ENCODE assay signal across 25 mouse cellular contexts in the genomic region with DNA sequence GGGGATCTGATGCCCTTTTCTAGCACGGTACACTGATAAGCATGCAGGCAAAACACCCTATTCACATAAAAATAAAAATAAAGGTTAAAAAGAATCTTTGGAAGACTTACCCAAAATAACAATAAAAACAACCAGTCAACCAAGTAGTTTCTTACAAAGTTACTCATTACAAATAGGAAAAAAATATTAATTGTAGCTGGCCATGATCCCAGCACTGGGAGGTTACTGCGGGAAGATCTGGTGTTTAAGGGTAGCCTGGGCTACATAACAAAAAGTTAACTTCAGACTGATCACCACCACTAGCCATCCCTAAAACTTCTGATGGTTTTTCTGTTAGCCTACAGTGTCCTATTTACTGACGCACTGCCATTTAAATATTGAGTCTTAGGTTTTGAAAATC.
"Had no signal": no experiment of that assay in that cellular context is flagged by ENCODE, and none has a peak within 500 bp of the region (broad histone marks: within the 10 kb centered on the region; RNA-seq: fewer than 3 reads in every experiment).

No protein-coding gene starts in this region.

- H3K27ac ChIP-seq: heart, adult 2 months; heart, embryonic 13.5 days; heart, embryonic 15.5 days; hindbrain, embryonic 13.5 days; hindbrain, embryonic 15.5 days; hindbrain, postnatal 0 days; limb, embryonic 13.5 days; limb, embryonic 15.5 days; liver, embryonic 13.5 days; liver, embryonic 15.5 days had no signal

- H3K9me3 ChIP-seq: heart, embryonic 13.5 days; heart, embryonic 15.5 days; hindbrain, embryonic 13.5 days; hindbrain, embryonic 15.5 days; limb, embryonic 13.5 days; limb, embryonic 15.5 days; liver, embryonic 13.5 days; liver, embryonic 15.5 days had no signal

- H3K4me3 ChIP-seq: heart, adult 2 months; heart, embryonic 13.5 days; heart, embryonic 15.5 days; hindbrain, embryonic 13.5 days; hindbrain, embryonic 15.5 days; limb, embryonic 13.5 days; limb, embryonic 15.5 days; liver, embryonic 13.5 days; liver, embryonic 15.5 days had no signal

- H3K27me3 ChIP-seq: heart, embryonic 13.5 days; heart, embryonic 15.5 days; hindbrain, embryonic 13.5 days; hindbrain, embryonic 15.5 days; limb, embryonic 15.5 days had no signal

- H3K9ac ChIP-seq: forebrain, postnatal 0 days; heart, embryonic 13.5 days; heart, embryonic 15.5 days; hindbrain, embryonic 13.5 days; hindbrain, embryonic 15.5 days; limb, embryonic 13.5 days; limb, embryonic 15.5 days; liver, embryonic 13.5 days; liver, embryonic 15.5 days had no signal

- H3K4me2 ChIP-seq: heart, embryonic 11.5 days; heart, embryonic 13.5 days; heart, embryonic 15.5 days; hindbrain, embryonic 13.5 days; hindbrain, embryonic 15.5 days; limb, embryonic 13.5 days; limb, embryonic 15.5 days; liver, embryonic 11.5 days; liver, embryonic 13.5 days; liver, embryonic 15.5 days had no signal

- H3K36me3 ChIP-seq: heart, embryonic 15.5 days; liver, embryonic 13.5 days; liver, embryonic 15.5 days had no signal

- DNase-seq: forebrain, postnatal 0 days; gastrocnemius, postnatal 14 days; gastrocnemius, postnatal 36 days; heart, adult 11 months; heart, adult 2 months; heart, postnatal 14 days; heart, postnatal 36 days; kidney, adult 11 months; kidney, postnatal 10 days; kidney, postnatal 25 days; layer of hippocampus, adult 9-11 months; layer of hippocampus, postnatal 36 days; left cerebral cortex, postnatal 4 days; liver, embryonic 13.5 days had no signal

- ATAC-seq: forebrain, postnatal 0 days; hindbrain, postnatal 0 days; intestine, embryonic 16.5 days had no signal
